Mouse (Mus musculus): ENCODE results near the gene Atp6v1g2.
A peak's percentile ranks its signal among the peaks of the same experiment; 100 is the strongest.

The Atp6v1g2 gene

GRCm38 (mm10) chr17:35254241-35255098 lies 21.0 kb downstream of the Atp6v1g2 start:
- no peak for DNase-seq (ENCODE audit: low read depth, low spot score)

GRCm38 (mm10) chr17:35255301-35255700 lies 21.8 kb downstream of the Atp6v1g2 start:
- no peak for DNase-seq (ENCODE audit: low read depth, low spot score)

- DNase-seq (ENCODE audit: low read depth, low spot score) = no peak
These were observed 22.2 kb downstream of the Atp6v1g2 start for GRCm38 (mm10) chr17:35255704-35256103.

- no peak for DNase-seq (ENCODE audit: low read depth, low spot score)
These were observed 23.9 kb downstream of the Atp6v1g2 start for GRCm38 (mm10) chr17:35257378-35257777.

- DNase-seq (ENCODE audit: low read depth, low spot score) = peak; percentile 95
These were observed 24.5 kb downstream of the Atp6v1g2 start for GRCm38 (mm10) chr17:35257824-35258491.

- peak; percentile 70 for DNase-seq (ENCODE audit: low read depth, low spot score)
These were observed 25.3 kb downstream of the Atp6v1g2 start for GRCm38 (mm10) chr17:35258492-35259478.

GRCm38 (mm10) chr17:35259621-35260020 lies 26.2 kb downstream of the Atp6v1g2 start:
- no peak for DNase-seq (ENCODE audit: low read depth, low spot score)

- DNase-seq (ENCODE audit: low read depth, low spot score) = no peak
These were observed 28.2 kb downstream of the Atp6v1g2 start for GRCm38 (mm10) chr17:35261651-35262050.

- DNase-seq (ENCODE audit: low read depth, low spot score) = peak; percentile 96
These were observed 29.4 kb downstream of the Atp6v1g2 start, which contains the start of gene H2-D1 for GRCm38 (mm10) chr17:35262664-35263522. Gene H2-D1, plus strand, starts transcription at chr17:35262730.

- DNase-seq (ENCODE audit: low read depth, low spot score) = no peak
These were observed 30.0 kb downstream of the Atp6v1g2 start for GRCm38 (mm10) chr17:35263523-35263883.

- DNase-seq (ENCODE audit: low read depth, low spot score) = no peak
These were observed 34.1 kb downstream of the Atp6v1g2 start for GRCm38 (mm10) chr17:35267399-35268086.

GRCm38 (mm10) chr17:35269653-35270347 lies 36.3 kb downstream of the Atp6v1g2 start:
- no peak for DNase-seq (ENCODE audit: low read depth, low spot score)

GRCm38 (mm10) chr17:35272249-35272648 lies 38.8 kb downstream of the Atp6v1g2 start:
- DNase-seq (ENCODE audit: low read depth, low spot score) = no peak

- DNase-seq (ENCODE audit: low read depth, low spot score) = peak; percentile 69
These were observed 41.3 kb downstream of the Atp6v1g2 start for GRCm38 (mm10) chr17:35274770-35275169.

GRCm38 (mm10) chr17:35276304-35276864 lies 42.9 kb downstream of the Atp6v1g2 start:
- DNase-seq (ENCODE audit: low read depth, low spot score) = no peak

- DNase-seq (ENCODE audit: low read depth, low spot score) = no peak
These were observed 44.6 kb downstream of the Atp6v1g2 start for GRCm38 (mm10) chr17:35278049-35278448.

GRCm38 (mm10) chr17:35278957-35279688 lies 45.7 kb downstream of the Atp6v1g2 start:
- no peak for DNase-seq (ENCODE audit: low read depth, low spot score)

- DNase-seq (ENCODE audit: low read depth, low spot score) = no peak
These were observed 46.8 kb downstream of the Atp6v1g2 start for GRCm38 (mm10) chr17:35280276-35280675.

All from skeletal muscle tissue, adult 2 months (tissue).